Mouse (Mus musculus) kidney, embryonic 15.5 days (tissue): ENCODE results near the gene Mdn1. TPM values are rescaled to one million over a fixed set of nuclear protein-coding genes. Genes with fewer than 3 reads are reported as not detected.

Experiments used
- ATAC-seq: fragments of 200-750 bp; cut with Nextera tagmentation; replicated peaks from 2 replicates; pipeline ENCODE4 v1.8.0; 2017; ENCODE audit warnings: moderate TSS enrichment; ENCODE audit not compliant: low FRiP score
- H3K27ac ChIP-seq: fragments of 300-500 bp; sonication (generic); 2 replicates; pipeline ENCODE4 v1.5.1; 2015; ENCODE audit warnings: mild to moderate bottlenecking, inconsistent platforms
- H3K27me3 ChIP-seq: fragments of 300-500 bp; sonication (generic); 2 replicates; pipeline ENCODE4 v1.6.1; 2015; ENCODE audit warnings: inconsistent platforms
- H3K36me3 ChIP-seq: fragments of 300-500 bp; sonication (generic); 2 replicates; pipeline ENCODE4 v1.6.1; 2015; ENCODE audit warnings: inconsistent platforms
- H3K4me1 ChIP-seq: fragments of 300-500 bp; sonication (generic); 2 replicates; pipeline ENCODE4 v1.6.1; 2015; ENCODE audit warnings: inconsistent platforms
- H3K4me2 ChIP-seq: fragments of 300-500 bp; sonication (generic); 2 replicates; pipeline ENCODE4 v1.6.1; 2015; ENCODE audit warnings: moderate library complexity, mild to moderate bottlenecking, inconsistent platforms
- H3K4me3 ChIP-seq: fragments of 300-500 bp; sonication (generic); replicated peaks from 2 replicates; pipeline ENCODE4 v1.5.1; 2015; ENCODE audit warnings: mild to moderate bottlenecking, inconsistent platforms
- H3K9ac ChIP-seq: fragments of 300-500 bp; sonication (generic); 2 replicates; pipeline ENCODE4 v1.6.1; 2015; ENCODE audit warnings: mild to moderate bottlenecking, inconsistent platforms
- H3K9me3 ChIP-seq: fragments of 300-500 bp; sonication (generic); replicated peaks from 2 replicates; pipeline ENCODE4 v1.6.1; 2016; ENCODE audit warnings: inconsistent platforms
- whole genome bisulfite sequencing: fragments of 180-500 bp; shearing (Covaris S2); methylation state at CpG from one replicate; pipeline ENCODE4 v1.1.7; 2015; ENCODE audit warnings: mixed read lengths; 5-methylcytosine and 5-hydroxymethylcytosine counted together
- polyA plus RNA-seq: library from polyadenylated mRNA; unstranded; fragments of >200 nt; fragmentation: Nextera tagmentation; extraction: Ambion mirVana; gene quantifications from 2 replicates; pipeline ENCODE4 v1.2.1, GENCODE M21; 2015

Mdn1 gene
- 15.4 and 16.0 TPM in 2 replicates for polyA plus RNA-seq

DNA sequence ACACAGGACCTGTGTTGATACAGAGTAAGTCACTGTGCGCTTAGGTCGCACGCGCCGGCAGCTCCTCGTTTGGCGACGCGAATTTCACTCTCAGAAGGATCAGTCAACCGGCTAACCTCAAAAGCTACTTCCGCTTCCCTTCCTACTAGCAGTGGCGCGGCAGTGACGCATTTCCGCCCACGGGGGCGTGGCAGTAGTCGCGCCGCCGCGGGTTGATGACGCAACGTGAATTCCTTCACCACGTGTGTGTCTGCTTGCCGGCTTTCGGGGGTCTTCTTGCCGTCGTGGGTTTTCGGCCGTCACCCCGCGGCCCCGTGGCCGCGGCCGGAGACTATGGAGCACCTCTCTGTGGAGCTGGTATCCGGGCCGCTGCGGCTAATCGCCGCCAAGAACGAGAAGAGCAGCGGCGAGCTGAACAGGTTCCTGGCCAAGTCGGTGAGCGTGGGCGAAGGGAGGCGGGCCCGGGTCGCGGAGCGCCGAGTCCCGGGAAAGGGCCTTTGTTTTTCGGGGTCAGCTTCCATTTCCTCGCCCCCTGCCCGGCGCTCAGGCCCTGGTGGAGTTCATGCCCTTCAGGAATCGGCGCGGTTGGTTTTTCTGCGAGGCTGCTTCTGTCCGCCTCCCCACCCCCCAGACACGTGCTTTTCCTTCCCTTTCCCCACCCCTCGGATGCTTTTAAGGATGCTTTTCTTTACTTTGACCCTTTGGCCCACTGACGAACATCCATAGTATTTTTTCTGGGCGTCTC, at the start of gene Mdn1:
TSS of gene Mdn1 (plus strand) at position 202 of the 745 bp plus-strand sequence.
- Histone ChIP-seq H3K9ac (peak within 1 kb of the TSS; percentile 77), H3K27me3 (no peaks in the 10 kb centered on the region), H3K4me3 (peak within 1 kb of the TSS; percentile 97), H3K4me1 (peaks cover 16% of the 10 kb centered on the region), H3K4me2 (peak within 1 kb of the TSS; percentile 67), H3K9me3 (no peaks in the 10 kb centered on the region), H3K27ac (peak within 1 kb of the TSS; percentile 82), H3K36me3 (peaks cover 19% of the 10 kb centered on the region)
- under 1% methylated on average over 68 of the region's 68 CpGs for WGBS
- ATAC-seq = peak; percentile 93

DNA sequence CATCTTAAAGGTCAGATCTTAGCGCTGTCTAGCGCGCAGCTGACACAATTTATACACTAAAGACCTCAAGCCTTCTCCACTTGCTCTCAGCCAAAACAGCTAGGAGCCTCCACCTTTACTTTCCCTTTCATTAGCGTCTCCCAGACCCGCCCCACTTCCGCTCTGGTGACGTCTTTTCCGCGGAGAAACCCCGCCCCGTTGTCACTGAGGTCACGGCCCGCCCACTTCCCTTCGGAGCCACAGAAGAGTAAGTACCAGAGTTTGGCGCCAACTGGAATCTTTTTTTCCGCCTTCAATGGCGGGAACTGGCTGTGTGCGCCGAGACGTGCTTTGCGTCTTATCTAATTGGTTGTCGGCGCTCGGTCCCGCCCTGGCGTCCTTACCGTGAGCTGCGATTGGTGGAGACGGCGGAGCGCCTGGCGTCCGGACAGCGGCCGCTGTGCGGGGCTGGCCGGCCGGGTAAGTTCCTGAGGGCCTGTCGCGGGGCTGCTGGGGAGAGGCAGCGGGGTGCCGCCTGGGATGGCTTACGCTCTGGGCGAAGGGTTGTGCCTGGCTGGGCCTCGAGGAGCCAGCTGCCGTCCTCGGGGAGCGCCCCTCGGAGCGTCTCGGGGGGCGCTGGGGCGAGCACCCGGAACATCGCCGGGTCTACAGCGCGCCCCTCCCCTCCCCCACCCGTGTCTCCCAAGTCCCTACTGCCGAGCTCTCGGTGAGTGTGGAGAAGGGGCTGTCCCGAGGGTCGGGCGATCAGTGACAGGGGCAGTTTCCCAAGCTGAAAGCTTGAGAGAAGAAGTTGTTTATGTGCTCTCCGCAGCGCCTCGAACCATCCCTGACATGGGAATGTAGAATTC, 41.7 kb upstream of the Mdn1 start, which contains the start of gene Casp8ap2:
TSS of gene Casp8ap2 (plus strand) at position 418 of the 848 bp plus-strand sequence.
- peak; percentile 100 for ATAC-seq
- peak within 1 kb of the TSS; percentile 92 for H3K9ac ChIP-seq
- peaks cover 21% of the 10 kb centered on the region for H3K4me1 ChIP-seq
- H3K27me3 ChIP-seq = no peaks in the 10 kb centered on the region
- WGBS = under 1% methylated on average over 67 of the region's 67 CpGs
- H3K4me3 ChIP-seq = peak within 1 kb of the TSS; percentile 96
- peak within 1 kb of the TSS; percentile 90 for H3K27ac ChIP-seq
- 0 out of 2 replicates have a peak, but pooled peaks cover 7% of the 10 kb centered on the region for H3K36me3 ChIP-seq
- H3K4me2 ChIP-seq = peak within 1 kb of the TSS; percentile 71
- no peaks in the 10 kb centered on the region for H3K9me3 ChIP-seq

DNA sequence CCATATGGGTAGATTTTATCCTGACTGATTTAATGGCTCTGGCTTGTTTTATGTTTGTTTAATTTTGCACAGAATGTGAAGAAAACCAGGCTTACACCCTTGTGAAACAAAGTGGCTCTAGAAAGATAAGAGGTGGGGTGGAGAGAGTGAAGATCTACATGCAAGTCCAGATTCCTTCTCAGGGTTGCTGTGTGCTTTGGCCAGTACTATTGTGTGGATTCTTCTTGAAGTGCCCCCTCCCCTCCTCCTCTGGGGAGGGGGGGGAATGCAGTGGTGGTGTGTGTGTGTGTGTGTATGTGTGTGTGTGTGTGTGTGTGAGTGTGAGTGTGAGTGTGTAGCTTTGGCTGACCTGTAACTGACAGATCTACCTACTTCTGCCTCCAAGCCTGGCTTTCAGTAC, 35.3 kb upstream of the Mdn1 start:
- H3K4me2 ChIP-seq = no peak overlapping the region
- H3K36me3 ChIP-seq = peaks cover 20% of the 10 kb centered on the region
- H3K9ac ChIP-seq = no peak overlapping the region
- ATAC-seq = no peak
- no peak overlapping the region for H3K27ac ChIP-seq
- H3K4me1 ChIP-seq = peaks cover 12% of the 10 kb centered on the region
- no peaks in the 10 kb centered on the region for H3K9me3 ChIP-seq
- H3K4me3 ChIP-seq = no peak overlapping the region
- no peaks in the 10 kb centered on the region for H3K27me3 ChIP-seq

DNA sequence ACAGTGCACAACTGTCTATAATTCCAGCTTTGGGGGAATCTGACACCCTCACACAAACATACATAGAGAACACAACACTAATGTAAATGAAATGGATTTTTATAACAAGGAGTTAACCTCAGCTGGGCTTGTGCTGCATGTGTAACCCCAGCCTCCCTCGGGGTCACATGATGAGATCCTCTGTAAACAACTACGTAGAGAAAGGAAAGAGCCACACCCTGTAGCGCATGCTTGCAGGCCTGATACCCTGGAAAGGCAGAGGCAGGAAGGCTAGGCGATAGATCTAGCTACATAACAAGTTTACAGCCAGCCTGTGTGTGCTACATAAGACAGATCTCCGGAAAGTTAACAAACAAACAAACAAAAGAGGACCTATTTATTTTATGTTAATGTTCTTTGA, 5.2 kb upstream of the Mdn1 start:
- Histone ChIP-seq H3K27me3 (no peaks in the 10 kb centered on the region), H3K4me3 (no peak overlapping the region), H3K27ac (no peak overlapping the region), H3K9ac (no peak overlapping the region), H3K4me2 (no peak overlapping the region), H3K4me1 (0 out of 2 replicates have a peak, but pooled peaks cover 4% of the 10 kb centered on the region), H3K36me3 (peaks cover 60% of the 10 kb centered on the region), H3K9me3 (no peaks in the 10 kb centered on the region)
- WGBS = 83% methylated on average over 5 of the region's 5 CpGs
- no peak for ATAC-seq

DNA sequence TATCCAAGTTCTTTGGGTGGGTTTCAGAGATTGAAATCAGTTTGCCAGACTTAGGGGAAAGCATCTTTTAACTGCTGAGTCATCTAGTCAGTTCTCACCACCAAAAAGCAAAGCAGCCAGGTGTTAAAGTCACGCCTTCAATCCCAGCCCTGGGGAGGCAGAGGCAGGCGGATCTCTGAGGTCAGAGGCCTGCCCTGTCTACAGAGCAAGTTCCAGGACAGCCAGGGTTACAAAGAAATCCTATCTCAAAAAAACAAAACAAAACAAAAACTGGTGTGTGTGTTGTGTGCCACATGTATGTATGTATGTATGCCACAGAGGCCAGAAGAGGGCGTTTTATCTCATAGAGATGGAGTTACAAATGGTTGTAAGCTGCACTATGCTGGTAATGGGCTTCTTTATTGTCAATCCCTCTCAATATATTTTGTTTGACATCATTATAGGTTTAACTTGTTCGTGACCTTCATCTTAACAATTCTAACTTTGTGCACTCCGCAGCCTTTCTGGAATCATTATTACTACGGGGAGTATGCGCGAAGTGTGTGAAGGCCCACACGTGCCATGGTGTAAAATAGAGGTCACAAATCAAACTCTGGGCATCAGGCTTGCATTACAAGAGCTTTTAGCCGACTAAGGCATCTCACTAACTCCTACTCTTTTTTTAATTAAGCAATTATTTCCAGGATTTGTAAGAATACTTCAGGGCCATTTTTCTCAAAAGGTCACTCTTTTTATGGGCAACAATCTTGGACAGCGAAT, 594 bp upstream of the Mdn1 start:
- peak; percentile 61 for ATAC-seq
- H3K36me3 ChIP-seq = peaks cover 27% of the 10 kb centered on the region
- H3K27me3 ChIP-seq = no peaks in the 10 kb centered on the region
- no peaks in the 10 kb centered on the region for H3K9me3 ChIP-seq
- H3K4me3 ChIP-seq = peak overlapping the region; percentile 97
- peak overlapping the region; percentile 67 for H3K4me2 ChIP-seq
- WGBS = 57% methylated on average over 11 of the region's 11 CpGs
- H3K27ac ChIP-seq = peak overlapping the region; percentile 82
- H3K4me1 ChIP-seq = peaks cover 16% of the 10 kb centered on the region
- peak overlapping the region; percentile 19; the same call in 1 of the 2 replicates for H3K9ac ChIP-seq

DNA sequence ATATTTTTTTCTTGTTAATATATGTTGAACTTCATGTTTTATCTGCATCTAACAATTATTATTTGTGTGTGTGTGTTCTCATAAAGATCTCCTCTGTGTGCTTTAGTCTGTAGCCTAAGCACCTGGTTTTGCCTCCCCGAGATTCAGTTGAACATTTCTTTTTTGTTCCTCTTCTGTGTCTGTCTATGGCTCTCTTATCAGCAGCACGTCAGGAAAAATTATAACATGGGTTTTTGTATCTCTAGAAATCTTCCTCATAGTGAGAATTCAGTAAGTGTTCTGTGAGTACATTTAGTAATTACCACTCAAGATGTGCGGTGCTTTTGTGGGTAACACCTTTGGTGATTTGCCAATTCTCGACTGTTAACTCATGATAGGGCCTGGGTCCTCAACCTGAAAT, 8.9 kb downstream of the Mdn1 start:
- 86% methylated on average over 4 of the region's 4 CpGs for WGBS
- Histone ChIP-seq H3K36me3 (peaks cover 79% of the 10 kb centered on the region), H3K9me3 (no peaks in the 10 kb centered on the region), H3K4me2 (no peak overlapping the region), H3K9ac (no peak overlapping the region), H3K27me3 (no peaks in the 10 kb centered on the region), H3K4me1 (no peaks in the 10 kb centered on the region), H3K27ac (no peak overlapping the region), H3K4me3 (no peak overlapping the region)
- no peak for ATAC-seq

DNA sequence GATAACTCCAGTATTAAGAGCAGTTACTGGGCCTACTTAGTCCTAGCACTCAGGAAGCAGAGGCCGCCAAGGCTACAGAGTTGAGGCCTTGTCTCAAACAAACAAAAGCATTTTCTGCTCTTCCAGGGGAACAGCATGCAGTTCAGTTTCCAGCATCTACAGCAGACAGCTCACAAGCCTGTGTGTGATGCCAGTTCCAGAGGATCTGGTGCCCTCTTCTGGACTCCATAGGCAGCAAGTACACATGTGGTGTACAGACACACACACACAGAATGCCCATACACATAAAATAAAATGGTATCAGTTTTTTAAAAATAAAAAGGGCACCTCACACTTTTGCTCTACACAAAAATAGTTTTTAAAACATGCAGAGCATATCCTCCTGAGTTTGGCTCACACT, 11.4 kb downstream of the Mdn1 start:
- H3K4me2 ChIP-seq = no peak overlapping the region
- peaks cover 95% of the 10 kb centered on the region for H3K36me3 ChIP-seq
- H3K27ac ChIP-seq = no peak overlapping the region
- no peak overlapping the region for H3K4me3 ChIP-seq
- H3K9me3 ChIP-seq = no peaks in the 10 kb centered on the region
- WGBS = 90% methylated on average over 1 of the region's 1 CpGs
- no peaks in the 10 kb centered on the region for H3K4me1 ChIP-seq
- H3K27me3 ChIP-seq = no peaks in the 10 kb centered on the region
- no peak for ATAC-seq
- H3K9ac ChIP-seq = no peak overlapping the region

DNA sequence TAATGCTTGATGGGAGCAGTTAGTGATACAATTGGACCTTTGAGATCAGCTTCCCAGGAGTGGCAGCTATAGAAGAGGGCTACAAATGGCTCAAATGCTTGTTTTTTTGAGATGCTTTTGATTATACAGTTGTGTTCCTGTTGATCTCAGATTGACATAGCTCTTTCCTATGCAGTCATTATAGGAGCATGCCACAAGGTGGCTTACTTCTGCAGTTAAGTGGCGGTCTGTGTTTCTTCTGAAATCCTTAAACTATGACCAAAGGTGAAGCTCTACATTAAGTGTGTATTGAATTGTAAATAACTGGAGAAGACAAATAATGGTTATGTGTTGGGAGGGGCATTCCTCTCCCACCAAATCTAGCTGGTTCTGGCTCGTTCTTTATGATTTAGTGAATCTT, 12.9 kb downstream of the Mdn1 start:
- Histone ChIP-seq H3K4me3 (no peak overlapping the region), H3K27ac (no peak overlapping the region), H3K27me3 (no peaks in the 10 kb centered on the region), H3K9ac (no peak overlapping the region), H3K9me3 (no peaks in the 10 kb centered on the region), H3K4me1 (no peaks in the 10 kb centered on the region), H3K36me3 (peaks cover 93% of the 10 kb centered on the region), H3K4me2 (no peak overlapping the region)
- WGBS = 87% methylated on average over 2 of the region's 2 CpGs
- no peak for ATAC-seq

DNA sequence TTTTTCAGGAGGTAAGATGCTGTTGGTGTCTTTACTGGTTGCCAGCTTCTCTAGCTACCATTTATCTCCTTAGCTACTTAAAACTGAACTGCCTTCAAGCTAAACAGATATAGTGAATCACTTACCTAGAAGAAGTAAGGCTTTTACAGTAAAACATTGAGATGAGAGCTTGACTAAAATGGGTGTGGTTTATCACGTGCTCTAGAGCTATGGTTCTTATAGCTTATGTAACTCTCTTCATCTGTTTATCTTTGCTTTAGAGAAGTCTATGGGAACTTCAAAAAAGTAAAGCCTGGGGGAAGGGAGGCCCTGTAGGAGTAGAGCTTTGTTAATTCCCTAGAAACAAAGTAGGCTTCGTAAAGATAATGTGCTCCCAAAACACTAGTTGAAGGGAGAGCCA, 17.1 kb downstream of the Mdn1 start:
- 94% methylated on average over 2 of the region's 2 CpGs for WGBS
- peaks cover 94% of the 10 kb centered on the region for H3K36me3 ChIP-seq
- H3K4me2 ChIP-seq = no peak overlapping the region
- H3K27me3 ChIP-seq = no peaks in the 10 kb centered on the region
- H3K9ac ChIP-seq = no peak overlapping the region
- no peak for ATAC-seq
- no peaks in the 10 kb centered on the region for H3K4me1 ChIP-seq
- no peaks in the 10 kb centered on the region for H3K9me3 ChIP-seq
- H3K4me3 ChIP-seq = no peak overlapping the region
- H3K27ac ChIP-seq = no peak overlapping the region

DNA sequence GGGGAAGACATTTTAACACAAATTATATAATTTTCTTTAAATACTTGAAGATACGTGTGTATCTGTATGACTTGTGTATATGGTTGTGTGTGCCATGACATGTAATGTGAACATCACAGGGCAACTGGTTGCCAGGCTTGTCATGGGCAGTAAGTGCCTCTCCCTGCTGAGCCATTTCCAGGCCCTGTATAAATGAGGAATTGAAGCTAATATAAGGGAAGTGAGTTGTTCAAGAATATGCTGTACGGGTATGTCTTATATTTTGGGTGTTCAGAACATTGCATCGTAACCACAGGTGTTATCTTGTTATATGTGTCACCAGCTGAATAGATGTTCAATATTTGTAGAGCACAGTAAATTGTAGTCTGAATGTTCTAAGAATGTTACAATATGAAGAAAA, 20.6 kb downstream of the Mdn1 start:
- Histone ChIP-seq H3K27me3 (no peaks in the 10 kb centered on the region), H3K9ac (no peak overlapping the region), H3K4me1 (no peaks in the 10 kb centered on the region), H3K27ac (no peak overlapping the region), H3K9me3 (no peaks in the 10 kb centered on the region), H3K4me3 (no peak overlapping the region), H3K36me3 (peaks cover 91% of the 10 kb centered on the region), H3K4me2 (no peak overlapping the region)
- WGBS = 92% methylated on average over 3 of the region's 3 CpGs
- no peak for ATAC-seq

DNA sequence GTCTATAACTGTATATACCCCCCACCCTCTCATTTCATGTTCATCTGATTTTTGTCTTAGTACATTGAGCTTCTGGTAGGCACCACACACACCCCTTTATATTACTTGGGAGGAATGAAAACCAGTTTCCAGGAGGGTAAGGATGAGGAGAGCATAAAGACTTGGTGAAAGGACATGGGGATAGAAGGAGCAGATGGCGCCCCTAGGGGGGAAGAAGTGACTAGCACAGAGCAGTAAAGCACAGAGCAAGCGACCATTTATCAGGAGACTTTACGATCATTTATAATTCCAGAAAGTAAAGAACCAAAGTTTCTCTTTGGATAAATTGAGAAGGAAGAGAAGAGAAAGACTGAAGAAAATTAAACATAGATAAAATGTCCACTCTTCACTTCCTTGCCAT, 23.9 kb downstream of the Mdn1 start:
- no peaks in the 10 kb centered on the region for H3K4me1 ChIP-seq
- H3K4me3 ChIP-seq = no peak overlapping the region
- no peak overlapping the region for H3K9ac ChIP-seq
- peaks cover 92% of the 10 kb centered on the region for H3K36me3 ChIP-seq
- no peaks in the 10 kb centered on the region for H3K27me3 ChIP-seq
- ATAC-seq = no peak
- no peak overlapping the region for H3K27ac ChIP-seq
- H3K4me2 ChIP-seq = no peak overlapping the region
- WGBS = 66% methylated on average over 3 of the region's 3 CpGs
- H3K9me3 ChIP-seq = no peaks in the 10 kb centered on the region

DNA sequence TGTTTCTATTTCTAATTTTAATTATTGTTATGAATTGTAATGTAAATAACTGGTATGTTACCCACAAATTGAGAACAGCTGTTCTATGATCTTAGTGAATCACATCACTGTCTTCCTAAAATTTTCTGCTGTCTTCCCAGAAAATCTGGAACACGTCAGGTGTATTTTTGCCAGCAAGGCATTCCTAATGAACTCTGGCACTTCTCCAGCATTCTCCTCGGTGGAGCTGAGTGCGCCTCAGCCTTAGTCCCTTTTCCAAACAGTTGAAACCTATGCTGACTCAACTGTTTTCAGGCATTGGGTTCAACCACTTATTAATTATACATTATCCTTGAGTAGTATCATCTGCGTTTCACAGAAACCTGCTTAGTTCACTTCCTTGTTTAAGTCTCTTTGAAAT, 25.6 kb downstream of the Mdn1 start:
- H3K4me1 ChIP-seq = no peaks in the 10 kb centered on the region
- H3K27me3 ChIP-seq = no peaks in the 10 kb centered on the region
- 81% methylated on average over 4 of the region's 4 CpGs for WGBS
- H3K27ac ChIP-seq = no peak overlapping the region
- ATAC-seq = no peak
- H3K4me2 ChIP-seq = no peak overlapping the region
- peaks cover 90% of the 10 kb centered on the region for H3K36me3 ChIP-seq
- H3K9ac ChIP-seq = no peak overlapping the region
- H3K4me3 ChIP-seq = no peak overlapping the region
- no peaks in the 10 kb centered on the region for H3K9me3 ChIP-seq
